Mouse (Mus musculus) thymus, adult 2 months (tissue): ENCODE measurements around the gene Bpifa2.

Experiments
- CTCF ChIP-seq: fragments of 200-500 bp; IDR thresholded peaks from 2 replicates; pipeline ENCODE4 v1.5.1; 2012; ENCODE audit warnings: mild to moderate bottlenecking, control low read depth, low read length, moderate library complexity, borderline replicate concordance; ENCODE audit not compliant: control insufficient read depth, poor library complexity, insufficient read depth; ENCODE audit errors: extremely low read depth
- POLR2A ChIP-seq: fragments of 200-500 bp; IDR thresholded peaks from 2 replicates; pipeline ENCODE4 v1.6.1; 2012; ENCODE audit warnings: mild to moderate bottlenecking, low read length, control low read depth, moderate library complexity; ENCODE audit not compliant: control insufficient read depth, poor library complexity, insufficient read depth; ENCODE audit errors: extremely low read depth

- TF ChIP-seq CTCF (no peak), POLR2A (no peak)
Observed at GRCm38 (mm10) chr2:153963334-153963733, 44.7 kb upstream of the Bpifa2 start.
